Mouse (Mus musculus) midbrain, embryonic 16.5 days (tissue): ENCODE measurements at regions not wholly inside any gene's neighbourhood (a gene's known extent, or its start where the extent isn't known, plus 50 kb on each side); places are given as distances from the start of the nearest gene placed in this dataset.
"Not testable (repeated sequence)": the region's sequence is repeated elsewhere in the genome, so short reads cannot be mapped to it uniquely, and the experiment has no call there.

Experiments
- ATAC-seq: fragments of 200-750 bp; cut with Nextera tagmentation; 2 replicates; pipeline ENCODE4 v1.8.0; 2017; ENCODE audit warnings: moderate TSS enrichment
- H3K27ac ChIP-seq: fragments of 300-500 bp; sonication (generic); 2 replicates; pipeline ENCODE4 v1.5.1; 2014; ENCODE audit warnings: mild to moderate bottlenecking, low read length, mixed read lengths
- H3K27me3 ChIP-seq: fragments of 300-500 bp; sonication (generic); 2 replicates; pipeline ENCODE4 v1.6.1; 2014; ENCODE audit warnings: low read depth, low read length, mixed read lengths; ENCODE audit not compliant: control insufficient read depth, insufficient read depth
- H3K36me3 ChIP-seq: fragments of 300-500 bp; sonication (generic); 2 replicates; pipeline ENCODE4 v1.6.1; 2014; ENCODE audit warnings: mild to moderate bottlenecking, low read length, moderate library complexity, mixed read lengths; ENCODE audit not compliant: control insufficient read depth, insufficient read depth
- H3K4me1 ChIP-seq: fragments of 300-500 bp; sonication (generic); 2 replicates; pipeline ENCODE4 v1.6.1; 2014; ENCODE audit warnings: mild to moderate bottlenecking, low read length, mixed read lengths; ENCODE audit not compliant: control insufficient read depth, insufficient read depth
- H3K4me2 ChIP-seq: fragments of 300-500 bp; sonication (generic); 2 replicates; pipeline ENCODE4 v1.6.1; 2014; ENCODE audit warnings: mild to moderate bottlenecking, low read length, mixed read lengths
- H3K4me3 ChIP-seq: fragments of 300-500 bp; sonication (generic); 2 replicates; pipeline ENCODE4 v1.5.1; 2014; ENCODE audit warnings: low read depth, mild to moderate bottlenecking, low read length, moderate library complexity, mixed read lengths
- H3K9ac ChIP-seq: fragments of 300-500 bp; sonication (generic); 2 replicates; pipeline ENCODE4 v1.6.1; 2014; ENCODE audit warnings: low read depth, low read length, mixed read lengths
- H3K9me3 ChIP-seq: fragments of 300-500 bp; sonication (generic); replicated peaks from 2 replicates; pipeline ENCODE4 v1.6.1; 2014; ENCODE audit warnings: mild to moderate bottlenecking, low read length, mixed read lengths; ENCODE audit not compliant: control insufficient read depth, poor library complexity, severe bottlenecking
- WGBS: fragments of 180-500 bp; shearing (Covaris S2); extraction: QIAGEN DNeasy Blood & Tissue Kit; methylation state at CpG from one replicate; pipeline ENCODE4 v1.1.7; 2014; 5-methylcytosine and 5-hydroxymethylcytosine counted together

GRCm38 (mm10) chr16:25523141-25523540 is 160.4 kb upstream of the Trp63 start:
- not testable (repeated sequence) for H3K4me2 ChIP-seq, H3K4me1 ChIP-seq, H3K27ac ChIP-seq, H3K27me3 ChIP-seq, H3K4me3 ChIP-seq, H3K36me3 ChIP-seq, ATAC-seq, H3K9ac ChIP-seq, H3K9me3 ChIP-seq
- WGBS: 84% methylated on average over 9 of the region's 10 CpGs

- no peak for ATAC-seq
- Histone ChIP-seq H3K4me1 (no peaks in the 10 kb centered on the region), H3K4me2 (no peak overlapping the region), H3K9me3 (no peaks in the 10 kb centered on the region), H3K4me3 (no peak overlapping the region), H3K36me3 (no peaks in the 10 kb centered on the region), H3K27ac (no peak overlapping the region), H3K9ac (no peak overlapping the region), H3K27me3 (no peaks in the 10 kb centered on the region)
- 72% methylated on average over 2 of the region's 2 CpGs for WGBS
Observed at GRCm38 (mm10) chr16:25523621-25524020, 159.9 kb upstream of the Trp63 start.

- Histone ChIP-seq H3K4me1 (no peaks in the 10 kb centered on the region), H3K4me3 (no peak overlapping the region), H3K36me3 (no peaks in the 10 kb centered on the region), H3K27ac (no peak overlapping the region), H3K27me3 (no peaks in the 10 kb centered on the region), H3K9ac (no peak overlapping the region), H3K4me2 (no peak overlapping the region), H3K9me3 (no peaks in the 10 kb centered on the region)
- ATAC-seq: no peak
Observed at GRCm38 (mm10) chr16:25527850-25528249, 155.7 kb upstream of the Trp63 start.

GRCm38 (mm10) chr16:25528313-25528712 is 155.2 kb upstream of the Trp63 start:
- ATAC-seq: no peak
- Histone ChIP-seq H3K27me3 (no peaks in the 10 kb centered on the region), H3K4me1 (no peaks in the 10 kb centered on the region), H3K4me2 (no peak overlapping the region), H3K9ac (no peak overlapping the region), H3K9me3 (no peaks in the 10 kb centered on the region), H3K36me3 (no peaks in the 10 kb centered on the region), H3K27ac (no peak overlapping the region), H3K4me3 (no peak overlapping the region)
- 83% methylated on average over 2 of the region's 2 CpGs for WGBS

GRCm38 (mm10) chr16:25529681-25530080 is 153.9 kb upstream of the Trp63 start:
- no peaks in the 10 kb centered on the region for H3K36me3 ChIP-seq
- no peaks in the 10 kb centered on the region for H3K4me1 ChIP-seq
- WGBS: 81% methylated on average over 1 of the region's 1 CpGs
- H3K27ac ChIP-seq: no peak overlapping the region
- no peak overlapping the region for H3K9ac ChIP-seq
- H3K9me3 ChIP-seq: no peaks in the 10 kb centered on the region
- no peak overlapping the region for H3K4me2 ChIP-seq
- no peak for ATAC-seq
- no peak overlapping the region for H3K4me3 ChIP-seq
- no peaks in the 10 kb centered on the region for H3K27me3 ChIP-seq

- ATAC-seq: no peak
- WGBS: 78% methylated on average over 4 of the region's 4 CpGs
- Histone ChIP-seq H3K36me3 (no peaks in the 10 kb centered on the region), H3K27me3 (no peaks in the 10 kb centered on the region), H3K4me3 (no peak overlapping the region), H3K9ac (no peak overlapping the region), H3K4me2 (no peak overlapping the region), H3K9me3 (no peaks in the 10 kb centered on the region), H3K4me1 (no peaks in the 10 kb centered on the region), H3K27ac (no peak overlapping the region)
Observed at GRCm38 (mm10) chr16:25531761-25532336, 151.7 kb upstream of the Trp63 start.

- ATAC-seq: no peak
- Histone ChIP-seq H3K27me3 (no peaks in the 10 kb centered on the region), H3K4me1 (no peaks in the 10 kb centered on the region), H3K9ac (no peak overlapping the region), H3K4me3 (no peak overlapping the region), H3K9me3 (no peaks in the 10 kb centered on the region), H3K36me3 (no peaks in the 10 kb centered on the region), H3K27ac (no peak overlapping the region), H3K4me2 (no peak overlapping the region)
- WGBS: 81% methylated on average over 3 of the region's 3 CpGs
Observed at GRCm38 (mm10) chr16:25532519-25533205, 150.9 kb upstream of the Trp63 start.

- no peaks in the 10 kb centered on the region for H3K27me3 ChIP-seq
- ATAC-seq: no peak
- no peak overlapping the region for H3K27ac ChIP-seq
- H3K4me3 ChIP-seq: no peak overlapping the region
- H3K4me1 ChIP-seq: no peaks in the 10 kb centered on the region
- no peaks in the 10 kb centered on the region for H3K36me3 ChIP-seq
- H3K9me3 ChIP-seq: no peaks in the 10 kb centered on the region
- 87% methylated on average over 4 of the region's 4 CpGs for WGBS
- H3K9ac ChIP-seq: no peak overlapping the region
- H3K4me2 ChIP-seq: no peak overlapping the region
Observed at GRCm38 (mm10) chr16:25533206-25533580, 150.4 kb upstream of the Trp63 start.

- 88% methylated on average over 6 of the region's 6 CpGs for WGBS
- Histone ChIP-seq H3K4me1 (no peaks in the 10 kb centered on the region), H3K9ac (no peak overlapping the region), H3K4me3 (no peak overlapping the region), H3K36me3 (no peaks in the 10 kb centered on the region), H3K27ac (no peak overlapping the region), H3K4me2 (no peak overlapping the region), H3K27me3 (no peaks in the 10 kb centered on the region), H3K9me3 (no peaks in the 10 kb centered on the region)
- no peak for ATAC-seq
Observed at GRCm38 (mm10) chr16:25536550-25536949, 147.0 kb upstream of the Trp63 start.
